Mouse (Mus musculus) mammary gland, adult 2 months (tissue): ENCODE measurements around the gene Abcd4. TPM values are rescaled to one million over a fixed set of nuclear protein-coding genes. Genes with fewer than 3 reads are reported as not detected.

Source experiments
- polyA plus RNA-seq: library from polyadenylated mRNA; depleted of rRNA; stranded (reverse); fragments of >200 nt; gene quantifications from 2 replicates; pipeline ENCODE4 v1.2.3, GENCODE M21; 2012; ENCODE audit warnings: low replicate concordance; rRNA removed

The Abcd4 gene
- 24.8 and 40.2 TPM in 2 replicates for polyA plus RNA-seq

DNA sequence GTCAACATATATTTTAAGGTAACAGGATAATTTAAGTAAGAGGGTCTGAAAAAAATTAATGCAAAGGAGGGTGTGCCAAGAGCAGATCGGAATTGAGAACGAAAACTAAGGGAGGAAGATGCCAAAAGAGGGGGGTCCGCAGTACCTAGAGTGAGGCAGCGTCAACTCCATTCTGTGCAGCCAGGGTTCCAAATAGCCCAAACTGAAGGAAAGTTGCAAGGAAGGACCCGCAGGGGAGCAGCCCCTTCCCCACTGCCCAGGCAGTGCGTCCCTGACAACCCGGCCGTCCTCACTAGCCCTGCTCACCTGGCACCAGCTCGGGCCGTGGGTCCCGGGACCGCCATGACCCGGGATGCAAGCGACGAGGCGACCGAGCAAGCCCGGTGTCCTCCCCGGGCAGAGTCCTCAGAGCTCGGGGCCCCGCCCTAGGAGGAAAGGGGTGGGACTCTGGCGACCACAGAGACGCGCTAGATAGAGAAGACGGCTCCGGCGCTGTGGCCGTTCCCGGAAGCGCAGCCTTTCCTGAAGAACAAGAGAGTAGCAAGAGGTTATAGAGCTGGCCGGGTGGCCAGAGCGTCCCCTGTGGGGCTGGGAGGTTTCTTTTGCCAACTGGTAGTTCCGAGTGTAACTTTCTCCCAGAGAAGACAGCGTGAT is at the start of gene Abcd4:
Abcd4 (minus strand) TSS at position 437 of the 654 bp plus-strand sequence.

DNA sequence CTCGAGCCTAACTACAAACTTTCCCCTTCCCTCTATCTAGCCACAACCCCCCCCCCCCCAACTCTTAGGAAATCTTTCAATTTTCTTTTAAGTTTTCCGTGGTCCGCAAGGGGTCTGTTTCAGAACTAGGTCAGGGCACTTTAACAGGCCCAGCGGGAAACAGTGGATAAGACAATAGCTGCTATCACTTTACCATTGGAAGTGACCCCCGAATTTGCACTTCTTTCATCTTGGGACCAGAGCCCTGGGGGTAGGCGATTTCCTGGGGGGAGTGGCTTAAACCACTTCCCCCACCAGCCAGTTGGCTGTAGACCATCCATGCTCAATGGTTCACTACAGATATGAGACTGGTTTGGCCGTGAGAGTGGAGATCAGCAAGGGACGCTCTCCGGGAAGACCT is 23.4 kb upstream of the Abcd4 start, which contains the start of gene Vrtn:
Vrtn (plus strand) TSS at position 366 of the 400 bp plus-strand sequence.

DNA sequence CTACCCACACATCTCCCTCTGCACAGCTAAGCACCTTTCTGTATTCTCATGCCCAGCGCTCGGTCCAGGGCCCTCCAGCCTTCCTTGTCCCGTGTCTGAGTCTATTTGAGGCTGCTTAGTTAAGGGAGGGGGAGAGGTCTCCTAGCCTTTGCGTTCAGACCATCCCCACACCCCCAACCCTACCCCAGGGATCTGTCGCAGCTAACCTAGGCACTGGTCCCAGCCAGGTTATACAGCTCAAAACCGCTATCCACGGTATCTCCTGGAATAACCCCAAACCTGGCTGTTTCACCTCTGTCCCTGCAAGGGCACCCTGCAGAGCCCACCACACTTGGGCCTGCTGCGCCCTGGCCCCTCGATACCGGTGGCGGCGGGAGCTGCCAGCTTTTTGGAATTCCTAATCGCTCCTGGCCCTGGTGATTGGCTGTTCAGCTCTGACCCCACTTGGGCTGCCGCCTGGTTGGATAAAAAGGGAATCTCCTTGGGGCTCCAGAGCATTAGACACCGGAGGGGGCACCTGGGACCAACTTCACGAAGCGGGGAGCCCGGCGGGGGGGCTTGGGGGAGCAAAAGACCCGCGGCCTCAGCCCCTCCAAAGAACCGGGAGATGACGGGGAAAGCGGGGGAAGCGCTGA is 47.8 kb downstream of the Abcd4 start, which contains the start of gene Vsx2:
Vsx2 (plus strand) TSS at position 427 of the 635 bp plus-strand sequence.

Other genes with a start within 250 kb of the Abcd4 start
- gene Entpd5, start 208.4 kb downstream of the Abcd4 start, polyA plus RNA-seq = 9.5 and 21.1 TPM in 2 replicates
- gene Bbof1, start 208.3 kb downstream of the Abcd4 start, polyA plus RNA-seq = 0.11 and 0.32 TPM in 2 replicates
- 2.7 and 4.5 TPM in 2 replicates for gene Rnf113a2, start 200.2 kb downstream of the Abcd4 start, polyA plus RNA-seq
- gene Aldh6a1, start 166.4 kb downstream of the Abcd4 start, polyA plus RNA-seq = 47.1 and 147 TPM in 2 replicates
- gene Lin52, start 166.0 kb downstream of the Abcd4 start, polyA plus RNA-seq = 10.2 and 27.2 TPM in 2 replicates
- not detected in 2 replicates for gene Vsx2, start 47.7 kb downstream of the Abcd4 start, polyA plus RNA-seq
- gene Vrtn, start 23.6 kb upstream of the Abcd4 start, polyA plus RNA-seq = not detected in 2 replicates
- 0.93 and 1.1 TPM in 2 replicates for gene Syndig1l, start 81.4 kb upstream of the Abcd4 start, polyA plus RNA-seq
- 323 and 353 TPM in 2 replicates for gene Npc2, start 155.7 kb upstream of the Abcd4 start, polyA plus RNA-seq
- gene Isca2, start 155.8 kb upstream of the Abcd4 start, polyA plus RNA-seq = 43.9 and 105 TPM in 2 replicates